Mouse (Mus musculus): ENCODE data around the gene Ppil2. TPM values are rescaled to one million over a fixed set of nuclear protein-coding genes. Genes with fewer than 3 reads are reported as not detected.

The Ppil2 gene
- polyA plus RNA-seq (2014; fragmentation: Nextera tagmentation; extraction: Ambion mirVana): 131 and 142 TPM in 2 replicates

- Histone ChIP-seq H3K27me3 (ENCODE audit: control insufficient read depth, insufficient read depth, low read length) (no peaks in the 10 kb centered on the region), H3K4me2 (replicated peaks; ENCODE audit: low read depth, low read length) (peak within 1 kb of the TSS; percentile 51), H3K27ac (ENCODE audit: low read depth, low read length) (no peak within 1 kb of the TSS), H3K9ac (ENCODE audit: low read depth, low read length) (peak within 1 kb of the TSS; percentile 69), H3K9me3 (ENCODE audit: control insufficient read depth, low read length) (no peaks in the 10 kb centered on the region), H3K36me3 (ENCODE audit: control insufficient read depth, insufficient read depth, low read length) (peaks cover 57% of the 10 kb centered on the region), H3K4me1 (ENCODE audit: control insufficient read depth, insufficient read depth, low read length) (peaks cover 9% of the 10 kb centered on the region), H3K4me3 (ENCODE audit: low read length) (peak within 1 kb of the TSS; percentile 66)
- peak; percentile 84 for ATAC-seq (ENCODE audit: low FRiP score, low TSS enrichment)
- WGBS: 10% methylated on average over 38 of the region's 38 CpGs
Observed at GRCm38 (mm10) chr16:17110771-17111743, at the start of gene Ppil2. Gene Ppil2 (minus strand): TSS chr16:17111257.

GRCm38 (mm10) chr16:17154346-17154745, 43.3 kb upstream of the Ppil2 start:
- ATAC-seq (ENCODE audit: low FRiP score, low TSS enrichment): no peak
- 95% methylated on average over 2 of the region's 2 CpGs for WGBS
- H3K4me3 ChIP-seq (ENCODE audit: low read length): no peak overlapping the region
- H3K9me3 ChIP-seq (ENCODE audit: control insufficient read depth, low read length): no peaks in the 10 kb centered on the region
- H3K4me2 ChIP-seq (replicated peaks; ENCODE audit: low read depth, low read length): no peak overlapping the region
- H3K9ac ChIP-seq (ENCODE audit: low read depth, low read length): no peak overlapping the region
- H3K36me3 ChIP-seq (ENCODE audit: control insufficient read depth, insufficient read depth, low read length): peaks cover 64% of the 10 kb centered on the region
- no peaks in the 10 kb centered on the region for H3K4me1 ChIP-seq (ENCODE audit: control insufficient read depth, insufficient read depth, low read length)
- H3K27ac ChIP-seq (ENCODE audit: low read depth, low read length): no peak overlapping the region
- H3K27me3 ChIP-seq (ENCODE audit: control insufficient read depth, insufficient read depth, low read length): no peaks in the 10 kb centered on the region

GRCm38 (mm10) chr16:17151874-17152273, 40.8 kb upstream of the Ppil2 start:
- H3K27ac ChIP-seq (ENCODE audit: low read depth, low read length): no peak overlapping the region
- ATAC-seq (ENCODE audit: low FRiP score, low TSS enrichment): no peak
- WGBS: 97% methylated on average over 4 of the region's 4 CpGs
- peaks cover 11% of the 10 kb centered on the region for H3K4me1 ChIP-seq (ENCODE audit: control insufficient read depth, insufficient read depth, low read length)
- H3K9me3 ChIP-seq (ENCODE audit: control insufficient read depth, low read length): no peaks in the 10 kb centered on the region
- no peak overlapping the region for H3K4me3 ChIP-seq (ENCODE audit: low read length)
- peaks cover 41% of the 10 kb centered on the region for H3K36me3 ChIP-seq (ENCODE audit: control insufficient read depth, insufficient read depth, low read length)
- H3K27me3 ChIP-seq (ENCODE audit: control insufficient read depth, insufficient read depth, low read length): no peaks in the 10 kb centered on the region
- no peak overlapping the region for H3K4me2 ChIP-seq (replicated peaks; ENCODE audit: low read depth, low read length)
- no peak overlapping the region for H3K9ac ChIP-seq (ENCODE audit: low read depth, low read length)

GRCm38 (mm10) chr16:17150520-17151258, 39.6 kb upstream of the Ppil2 start:
- H3K27me3 ChIP-seq (ENCODE audit: control insufficient read depth, insufficient read depth, low read length): no peaks in the 10 kb centered on the region
- H3K4me2 ChIP-seq (replicated peaks; ENCODE audit: low read depth, low read length): no peak overlapping the region
- no peak overlapping the region for H3K9ac ChIP-seq (ENCODE audit: low read depth, low read length)
- ATAC-seq (ENCODE audit: low FRiP score, low TSS enrichment): no peak
- H3K9me3 ChIP-seq (ENCODE audit: control insufficient read depth, low read length): no peaks in the 10 kb centered on the region
- H3K4me1 ChIP-seq (ENCODE audit: control insufficient read depth, insufficient read depth, low read length): peaks cover 11% of the 10 kb centered on the region
- peaks cover 34% of the 10 kb centered on the region for H3K36me3 ChIP-seq (ENCODE audit: control insufficient read depth, insufficient read depth, low read length)
- H3K4me3 ChIP-seq (ENCODE audit: low read length): no peak overlapping the region
- 83% methylated on average over 7 of the region's 7 CpGs for WGBS
- no peak overlapping the region for H3K27ac ChIP-seq (ENCODE audit: low read depth, low read length)

GRCm38 (mm10) chr16:17148084-17148483, 37.0 kb upstream of the Ppil2 start:
- Histone ChIP-seq H3K9me3 (ENCODE audit: control insufficient read depth, low read length) (no peaks in the 10 kb centered on the region), H3K4me1 (ENCODE audit: control insufficient read depth, insufficient read depth, low read length) (peaks cover 11% of the 10 kb centered on the region), H3K27ac (ENCODE audit: low read depth, low read length) (no peak overlapping the region), H3K9ac (ENCODE audit: low read depth, low read length) (0 out of 2 replicates have a peak overlapping the region, but pooled peaks have one; percentile 19), H3K36me3 (ENCODE audit: control insufficient read depth, insufficient read depth, low read length) (peaks cover 12% of the 10 kb centered on the region), H3K4me2 (replicated peaks; ENCODE audit: low read depth, low read length) (peak overlapping the region; percentile 85), H3K4me3 (ENCODE audit: low read length) (peak overlapping the region; percentile 42), H3K27me3 (ENCODE audit: control insufficient read depth, insufficient read depth, low read length) (no peaks in the 10 kb centered on the region)
- ATAC-seq (ENCODE audit: low FRiP score, low TSS enrichment): peak; percentile 48
- WGBS: 8% methylated on average over 16 of the region's 16 CpGs

- under 1% methylated on average over 41 of the region's 41 CpGs for WGBS
- H3K27ac ChIP-seq (ENCODE audit: low read depth, low read length): no peak overlapping the region
- ATAC-seq (ENCODE audit: low FRiP score, low TSS enrichment): peak; percentile 6; the same call in 1 of the 2 replicates
- H3K4me1 ChIP-seq (ENCODE audit: control insufficient read depth, insufficient read depth, low read length): peaks cover 11% of the 10 kb centered on the region
- H3K27me3 ChIP-seq (ENCODE audit: control insufficient read depth, insufficient read depth, low read length): no peaks in the 10 kb centered on the region
- peaks cover 6% of the 10 kb centered on the region for H3K36me3 ChIP-seq (ENCODE audit: control insufficient read depth, insufficient read depth, low read length)
- H3K4me3 ChIP-seq (ENCODE audit: low read length): peak overlapping the region; percentile 42
- H3K9me3 ChIP-seq (ENCODE audit: control insufficient read depth, low read length): no peaks in the 10 kb centered on the region
- H3K9ac ChIP-seq (ENCODE audit: low read depth, low read length): peak overlapping the region; percentile 19
- peak overlapping the region; percentile 85 for H3K4me2 ChIP-seq (replicated peaks; ENCODE audit: low read depth, low read length)
Observed at GRCm38 (mm10) chr16:17147391-17147929, 36.4 kb upstream of the Ppil2 start.

- Histone ChIP-seq H3K36me3 (ENCODE audit: control insufficient read depth, insufficient read depth, low read length) (no peaks in the 10 kb centered on the region; the same call in 1 of the 2 replicates), H3K4me1 (ENCODE audit: control insufficient read depth, insufficient read depth, low read length) (peaks cover 11% of the 10 kb centered on the region), H3K27ac (ENCODE audit: low read depth, low read length) (no peak within 1 kb of the TSS), H3K27me3 (ENCODE audit: control insufficient read depth, insufficient read depth, low read length) (no peaks in the 10 kb centered on the region), H3K9ac (ENCODE audit: low read depth, low read length) (peak within 1 kb of the TSS; percentile 19), H3K9me3 (ENCODE audit: control insufficient read depth, low read length) (no peaks in the 10 kb centered on the region), H3K4me3 (ENCODE audit: low read length) (peak within 1 kb of the TSS; percentile 42), H3K4me2 (replicated peaks; ENCODE audit: low read depth, low read length) (peak within 1 kb of the TSS; percentile 85)
- WGBS: under 1% methylated on average over 34 of the region's 34 CpGs
- ATAC-seq (ENCODE audit: low FRiP score, low TSS enrichment): peak; percentile 83
Observed at GRCm38 (mm10) chr16:17146772-17147235, 35.7 kb upstream of the Ppil2 start, which contains the start of gene Ccdc116. Gene Ccdc116 (minus strand): TSS chr16:17147229.

GRCm38 (mm10) chr16:17144339-17144738, 33.3 kb upstream of the Ppil2 start, which contains the start of gene Ydjc:
Gene Ydjc (plus strand): TSS chr16:17144621.
- no peaks in the 10 kb centered on the region for H3K9me3 ChIP-seq (ENCODE audit: control insufficient read depth, low read length)
- no peak within 1 kb of the TSS for H3K4me2 ChIP-seq (replicated peaks; ENCODE audit: low read depth, low read length)
- no peak within 1 kb of the TSS for H3K9ac ChIP-seq (ENCODE audit: low read depth, low read length)
- H3K27me3 ChIP-seq (ENCODE audit: control insufficient read depth, insufficient read depth, low read length): no peaks in the 10 kb centered on the region
- H3K4me1 ChIP-seq (ENCODE audit: control insufficient read depth, insufficient read depth, low read length): peaks cover 11% of the 10 kb centered on the region
- no peak for ATAC-seq (ENCODE audit: low FRiP score, low TSS enrichment)
- H3K36me3 ChIP-seq (ENCODE audit: control insufficient read depth, insufficient read depth, low read length): no peaks in the 10 kb centered on the region
- no peak within 1 kb of the TSS for H3K4me3 ChIP-seq (ENCODE audit: low read length)
- 21% methylated on average over 7 of the region's 7 CpGs for WGBS
- no peak within 1 kb of the TSS for H3K27ac ChIP-seq (ENCODE audit: low read depth, low read length)

Data from kidney, embryonic 14.5 days (tissue).